Mouse (Mus musculus) testis, postnatal 14 days (tissue): ENCODE measurements around the gene Dap3.
A peak's percentile ranks its signal among the peaks of the same experiment; 100 is the strongest.
"Not testable (repeated sequence)": the region's sequence is repeated elsewhere in the genome, so short reads cannot be mapped to it uniquely, and the experiment has no call there.

ENCODE experiments used
- DNase-seq: peaks from one replicate; pipeline ENCODE4 v3.0.0; 2021; ENCODE audit warnings: low spot score

Dap3 gene

GRCm38 (mm10) chr3:88913511-88914383 lies 37.2 kb downstream of the Dap3 start, which contains the start of gene Msto1:
Gene Msto1 (minus strand): TSS chr3:88913999.
- peak; percentile 93 for DNase-seq

GRCm38 (mm10) chr3:88912585-88912984 lies 38.4 kb downstream of the Dap3 start:
- no peak for DNase-seq

GRCm38 (mm10) chr3:88906393-88907159 lies 44.4 kb downstream of the Dap3 start:
- DNase-seq = no peak

- no peak for DNase-seq
Observed at GRCm38 (mm10) chr3:88905741-88906140, 45.2 kb downstream of the Dap3 start.

GRCm38 (mm10) chr3:88905209-88905608 lies 45.8 kb downstream of the Dap3 start:
- no peak for DNase-seq

DNA sequence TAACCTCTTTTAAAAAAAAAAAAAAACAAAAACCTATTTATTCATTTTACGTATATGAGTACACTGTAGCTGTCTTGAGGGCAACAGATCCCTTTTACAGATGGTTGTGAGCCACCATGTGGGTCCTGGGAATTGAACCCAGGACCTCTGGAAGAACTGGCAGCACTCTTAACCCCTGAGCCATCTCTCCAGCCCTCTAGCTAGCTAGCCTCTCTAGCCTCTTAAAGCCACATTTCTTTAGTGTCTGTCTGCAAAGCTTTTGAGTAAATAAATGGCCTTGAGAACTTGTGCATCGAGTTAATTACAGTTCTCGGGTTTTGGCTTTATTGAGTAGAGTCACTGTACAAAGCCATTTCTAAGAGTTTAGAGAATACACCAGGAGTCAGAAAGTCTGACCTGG lies 46.2 kb downstream of the Dap3 start:
- no peak for DNase-seq

GRCm38 (mm10) chr3:88893011-88893410 lies 58.0 kb downstream of the Dap3 start:
- not testable (repeated sequence) for DNase-seq

DNA sequence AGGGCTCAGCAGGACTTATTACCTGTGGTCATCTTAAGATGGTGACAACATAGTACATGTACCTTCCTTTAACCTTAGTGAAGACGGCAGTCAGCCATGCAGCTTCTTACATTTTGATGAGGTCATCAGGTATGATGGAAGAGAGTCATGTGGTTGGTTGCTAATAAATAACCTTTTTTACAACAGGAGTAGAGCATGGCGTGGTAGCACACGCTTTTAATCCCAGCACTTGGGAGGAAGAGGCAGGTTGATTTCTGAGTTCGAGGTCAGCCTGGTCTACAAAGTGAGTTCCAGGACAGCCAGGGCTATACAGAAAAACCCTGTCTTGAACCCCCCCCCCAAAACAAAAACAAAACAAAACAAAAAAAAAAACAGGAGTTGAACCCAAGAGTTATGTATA lies 68.4 kb downstream of the Dap3 start:
- DNase-seq = peak; percentile 1
